Mouse (Mus musculus) CD4-positive, CD25-positive, alpha-beta regulatory T cell, adult 9 weeks (primary cell): ENCODE results near the gene Fam129b. TPM values are rescaled to one million over a fixed set of nuclear protein-coding genes. Genes with fewer than 3 reads are reported as not detected.

ENCODE experiments used
- polyA plus RNA-seq: library from polyadenylated mRNA; unstranded; fragments of 100-300 nt; shearing (Covaris generic); gene quantifications from one replicate; pipeline ENCODE4 v1.2.1, GENCODE M21; 2017

The Fam129b gene
- polyA plus RNA-seq: 0.61 TPM

DNA sequence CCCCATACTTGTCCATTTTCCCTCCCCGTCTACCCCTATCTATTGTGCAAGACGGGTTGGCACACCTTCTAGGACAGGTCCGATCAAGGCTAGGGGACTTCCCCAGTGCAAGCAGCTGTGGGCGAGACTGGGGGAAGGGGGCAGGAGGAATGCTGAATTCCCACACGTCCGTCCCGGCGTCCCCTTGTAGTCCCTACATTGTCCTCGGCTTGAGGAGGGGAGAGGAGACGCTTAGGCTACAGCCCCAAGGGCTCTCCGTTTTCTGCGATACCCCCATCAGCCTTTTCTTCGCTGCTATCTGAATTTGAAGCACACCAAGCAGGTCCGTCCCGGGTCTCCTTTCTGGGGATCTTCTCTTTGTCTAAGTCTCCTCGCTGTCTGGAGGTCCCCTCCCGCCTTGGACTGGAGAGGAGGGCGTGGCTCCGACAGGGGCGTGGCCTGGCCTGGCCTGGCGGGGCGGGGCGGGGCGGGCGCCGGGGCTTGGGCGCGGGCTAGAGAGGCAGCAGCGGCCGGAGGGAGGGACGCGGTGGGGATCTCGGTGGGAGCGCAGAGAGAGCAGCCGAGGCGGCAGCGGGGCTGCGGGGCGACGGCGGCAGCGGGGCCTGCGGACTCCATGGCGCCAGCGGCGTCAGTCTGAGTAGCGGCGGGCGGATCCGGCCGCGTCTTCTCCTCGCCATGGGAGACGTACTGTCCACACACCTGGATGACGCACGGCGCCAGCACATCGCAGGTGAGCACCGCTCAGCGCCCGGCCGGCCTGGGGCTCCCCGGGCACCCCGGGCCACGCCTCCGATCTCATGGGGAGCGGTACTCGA lies at the start of gene Fam129b:
Gene Fam129b, plus strand, starts transcription at position 440 of the 815 bp plus-strand sequence.

DNA sequence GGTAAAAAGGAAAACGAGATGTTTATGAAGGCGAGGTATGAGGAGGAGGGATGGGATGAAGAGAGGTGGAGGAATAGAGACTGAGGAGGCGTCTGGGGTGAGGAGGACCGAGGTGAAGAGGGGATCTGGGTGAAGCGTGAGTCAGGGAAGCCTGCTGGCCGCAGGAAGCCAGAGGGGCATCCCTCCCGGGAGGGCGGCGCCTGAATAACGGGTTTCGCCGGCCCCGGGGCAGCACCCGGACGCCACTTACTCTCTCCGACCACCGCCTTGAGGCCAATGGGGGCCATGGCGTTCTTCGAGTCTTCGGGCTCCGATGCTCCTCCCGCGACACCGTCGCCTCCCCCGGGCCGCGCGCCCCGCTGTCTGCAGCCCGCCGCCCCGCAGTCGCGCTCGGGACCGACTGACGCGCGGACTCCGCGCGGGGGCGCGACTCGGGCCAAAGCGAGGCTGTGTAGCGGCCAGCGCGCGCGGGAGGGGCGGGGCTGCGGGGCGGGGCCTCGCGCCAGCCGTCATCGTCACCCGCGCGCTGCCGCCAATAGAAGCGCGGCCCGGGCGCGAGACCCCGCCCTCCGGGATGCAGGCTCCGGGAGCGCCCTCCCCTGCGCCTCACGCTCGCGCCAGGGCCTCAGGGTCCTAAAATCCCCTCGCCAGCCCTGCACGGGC lies 29.0 kb upstream of the Fam129b start, which contains the start of gene Stxbp1:
Gene Stxbp1, minus strand, starts transcription at position 441 of the 663 bp plus-strand sequence.

DNA sequence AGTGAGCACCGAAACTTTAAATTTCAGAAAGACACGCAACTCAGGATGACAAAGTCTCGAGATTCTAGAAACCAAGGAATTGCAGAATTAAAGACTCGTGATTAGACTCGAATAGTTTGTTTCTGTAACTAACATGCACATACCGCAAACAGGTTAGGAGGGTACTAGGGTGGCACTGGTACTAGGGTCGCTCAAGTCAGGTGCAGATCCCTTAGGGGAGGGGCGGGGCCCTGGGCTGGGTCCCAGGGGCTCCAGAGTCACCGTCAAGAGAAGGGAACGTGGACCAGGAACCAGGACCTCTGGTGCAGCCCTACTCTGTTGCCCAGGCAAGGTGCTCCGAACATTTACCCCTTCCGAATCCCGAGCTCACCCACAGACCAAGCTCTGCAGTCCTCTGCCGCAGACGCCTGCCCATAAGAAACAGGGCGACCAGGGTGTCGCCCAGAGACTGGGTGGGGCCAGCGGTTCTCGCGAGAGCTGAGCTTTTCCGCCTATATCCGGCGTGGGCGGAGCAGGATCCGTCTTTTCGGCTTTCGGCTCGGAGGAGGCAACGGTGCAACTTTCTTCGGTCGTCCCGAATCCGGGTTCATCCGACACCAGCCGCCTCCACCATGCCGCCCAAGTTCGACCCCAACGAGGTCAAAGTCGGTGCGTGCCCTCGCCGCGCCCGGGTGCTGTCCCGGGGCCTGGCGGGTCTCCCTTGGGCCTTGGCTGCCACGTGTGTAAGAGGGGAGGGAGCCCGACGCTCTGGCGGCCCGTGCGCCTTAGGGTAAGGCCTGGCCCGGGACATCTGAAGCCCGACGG lies 85.5 kb downstream of the Fam129b start, which contains the start of the genes Rpl12 and Lrsam1:
Gene Rpl12, plus strand, starts transcription at position 368 of the 804 bp plus-strand sequence.
Gene Lrsam1, minus strand, starts transcription at position 423 of the 804 bp plus-strand sequence.

Other genes starting within 250 kb of the Fam129b start
- gene Eng, start 229.5 kb upstream of the Fam129b start, polyA plus RNA-seq: 0.07 TPM
- gene Fpgs, start 172.0 kb upstream of the Fam129b start, polyA plus RNA-seq: 22.8 TPM
- gene Cdk9, start 163.0 kb upstream of the Fam129b start, polyA plus RNA-seq: 27.3 TPM
- 126 TPM for gene Sh2d3c, start 155.1 kb upstream of the Fam129b start, polyA plus RNA-seq
- gene 6330409D20Rik, start 135.1 kb upstream of the Fam129b start, polyA plus RNA-seq: 0.50 TPM
- 54.6 TPM for gene Tor2a, start 118.9 kb upstream of the Fam129b start, polyA plus RNA-seq
- gene Ttc16, start 100.5 kb upstream of the Fam129b start, polyA plus RNA-seq: 1.6 TPM
- gene Ptrh1, start 100.3 kb upstream of the Fam129b start, polyA plus RNA-seq: 6.0 TPM
- gene Cfap157, start 91.7 kb upstream of the Fam129b start, polyA plus RNA-seq: not detected
- 3.5 TPM for gene Stxbp1, start 28.9 kb upstream of the Fam129b start, polyA plus RNA-seq
- 37.6 TPM for gene Rpl12, start 85.4 kb downstream of the Fam129b start, polyA plus RNA-seq
- 12.5 TPM for gene Lrsam1, start 85.5 kb downstream of the Fam129b start, polyA plus RNA-seq
- 4.8 TPM for gene Slc2a8, start 106.0 kb downstream of the Fam129b start, polyA plus RNA-seq